Mouse (Mus musculus) CH12.LX (cell line): Measurements from ENCODE around the gene Calml3. TPM values are rescaled to one million over a fixed set of nuclear protein-coding genes. Genes with fewer than 3 reads are reported as not detected.
"Not testable (repeated sequence)": the region's sequence is repeated elsewhere in the genome, so short reads cannot be mapped to it uniquely, and the experiment has no call there.

ENCODE experiments used
- DNase-seq: peaks from one replicate; pipeline ENCODE4 v3.0.0-alpha.2; 2013; ENCODE audit errors: extremely low read depth
- H3K27ac ChIP-seq: 2 replicates; pipeline ENCODE4 v1.5.1; 2012; ENCODE audit warnings: low read depth, mild to moderate bottlenecking, control low read depth, moderate library complexity; ENCODE audit not compliant: insufficient read depth
- H3K27me3 ChIP-seq: replicated peaks from 2 replicates; pipeline ENCODE3; 2012; ENCODE audit warnings: inconsistent platforms
- H3K36me3 ChIP-seq, 2 experiments: replicated peaks in 1 of 2; 2 replicates each; pipeline versions ENCODE3 to v1.6.1; 2012; ENCODE audit warnings: inconsistent platforms in 1 of 2, low read length in 1 of 2, mild to moderate bottlenecking in 1 of 2, mixed read lengths in 1 of 2, moderate library complexity in 1 of 2; ENCODE audit not compliant: control insufficient read depth in 1 of 2, insufficient read depth in 1 of 2
- H3K4me1 ChIP-seq, 2 experiments: 2 replicates each; pipeline ENCODE4 v1.6.1; 2012; ENCODE audit warnings: inconsistent platforms in 1 of 2, moderate library complexity in 1 of 2; ENCODE audit not compliant: insufficient read depth in 2 of 2, control insufficient read depth in 1 of 2
- H3K4me2 ChIP-seq: 2 replicates; pipeline ENCODE4 v1.6.1; 2012; ENCODE audit warnings: low read depth, mild to moderate bottlenecking, control low read depth; ENCODE audit not compliant: poor library complexity, insufficient read depth, severe bottlenecking
- H3K4me3 ChIP-seq, 3 experiments: fragments of 150-350 bp in 1 of 3; sonication (generic) in 1 of 3; replicated peaks in 1 of 3; 2 replicates each; pipeline versions ENCODE3 to v1.5.1; 2011 to 2012; ENCODE audit warnings: low read depth in 2 of 3, low read length in 2 of 3, mild to moderate bottlenecking in 2 of 3, moderate library complexity in 2 of 3, control low read depth in 1 of 3, improper control_type of control experiment in 1 of 3, inconsistent platforms in 1 of 3, mixed read lengths in 1 of 3; ENCODE audit not compliant: poor library complexity in 1 of 3
- H3K79me2 ChIP-seq: replicated peaks from 2 replicates; pipeline ENCODE4 v1.6.1; 2012; ENCODE audit warnings: mild to moderate bottlenecking, moderate library complexity; ENCODE audit not compliant: control insufficient read depth, poor library complexity, insufficient read depth, severe bottlenecking; ENCODE audit errors: extremely low read depth
- H3K9ac ChIP-seq: 2 replicates; pipeline ENCODE4 v1.6.1; 2012; ENCODE audit warnings: low read depth, mild to moderate bottlenecking, control low read depth, moderate library complexity; ENCODE audit not compliant: insufficient read depth
- H3K9me3 ChIP-seq: replicated peaks from 2 replicates; pipeline ENCODE3; 2012; ENCODE audit warnings: low read length, inconsistent platforms, mixed read lengths
- BHLHE40 ChIP-seq: IDR thresholded peaks from 2 replicates; pipeline ENCODE4 v1.6.1; 2011; ENCODE audit warnings: mild to moderate bottlenecking, low read depth, low read length, improper control_type of control experiment
- JUN ChIP-seq: IDR thresholded peaks from 2 replicates; pipeline ENCODE4 v1.6.1; 2011; ENCODE audit warnings: low read depth, mild to moderate bottlenecking, low read length, improper control_type of control experiment, moderate library complexity; ENCODE audit not compliant: insufficient read depth
- JUND ChIP-seq: conservative IDR thresholded peaks from 2 replicates; pipeline ENCODE4 v1.6.1; 2011; ENCODE audit warnings: low read depth, low read length, improper control_type of control experiment
- MAFK ChIP-seq: IDR thresholded peaks from 2 replicates; pipeline ENCODE4 v1.6.1; 2011; ENCODE audit warnings: low read length, improper control_type of control experiment; ENCODE audit not compliant: insufficient replicate concordance
- NRF1 ChIP-seq: IDR thresholded peaks from 2 replicates; pipeline ENCODE4 v1.6.1; 2014; ENCODE audit warnings: low read depth, mild to moderate bottlenecking, inconsistent platforms, low read length, improper control_type of control experiment, moderate library complexity
- PAX5 ChIP-seq: IDR thresholded peaks from 2 replicates; pipeline ENCODE4 v1.6.1; 2012; ENCODE audit warnings: low read length, inconsistent platforms, mixed read lengths
- SIN3A ChIP-seq: IDR thresholded peaks from 2 replicates; pipeline ENCODE4 v1.6.1; 2012; ENCODE audit warnings: low read length, improper control_type of control experiment, inconsistent platforms
- SMC3 ChIP-seq: IDR thresholded peaks from 2 replicates; pipeline ENCODE4 v1.6.1; 2011; ENCODE audit warnings: low read depth, low read length, improper control_type of control experiment
- TBP ChIP-seq: conservative IDR thresholded peaks from 2 replicates; pipeline ENCODE4 v1.6.1; 2011; ENCODE audit warnings: low read depth, low read length, improper control_type of control experiment
- USF1 ChIP-seq: IDR thresholded peaks from 2 replicates; pipeline ENCODE4 v1.6.1; 2014; ENCODE audit warnings: low read depth, mild to moderate bottlenecking, inconsistent platforms, low read length, improper control_type of control experiment
- ZC3H11A ChIP-seq: IDR thresholded peaks from 2 replicates; pipeline ENCODE4 v1.6.1; 2012; ENCODE audit warnings: low read depth, mild to moderate bottlenecking, inconsistent platforms, low read length, improper control_type of control experiment
- dilution Hi-C: fragments of 300-500 bp; cut with MboI; formaldehyde crosslinking; loops from 2 replicates; pipeline ENCODE4 v1.14.3; 2020; ENCODE audit warnings: low sequenced_read_pairs; ENCODE audit not compliant: extremely low pct_unique_long_range_greater_than_20kb, extremely low pct_ligation_motif_present
- in situ Hi-C: fragments of 300-500 bp; cut with MboI; formaldehyde crosslinking; loops from 3 replicates; pipeline ENCODE4 v1.14.3; 2019; ENCODE audit warnings: low sequenced_read_pairs, low pct_ligation_motif_present, low pct_unique_long_range_greater_than_20kb, mixed read lengths
- polyA plus RNA-seq: library from polyadenylated mRNA; unstranded; fragments of >175 nt; gene quantifications from 2 replicates; pipeline ENCODE4 v1.2.1, GENCODE M21; 2012; ENCODE audit warnings: low read depth; ENCODE audit not compliant: insufficient read length
- total RNA-seq, 2 experiments: library from RNA; depleted of rRNA; stranded (reverse); fragments of 300-350 nt in 1 of 2; fragments of >200 nt in 1 of 2; gene quantifications; 2 replicates each; pipeline ENCODE4 v1.2.3; 2012 to 2014

Calml3 gene
- total and polyA plus RNA-seq, 3 experiments, result not detected

GRCm38 (mm10) chr13:3833644-3834043, 29.5 kb upstream of the Calml3 start:
- H3K27ac ChIP-seq, H3K79me2 ChIP-seq, H3K9me3 ChIP-seq, H3K36me3 ChIP-seq, dilution Hi-C loops, DNase-seq, in situ Hi-C loops, H3K4me2 ChIP-seq, H3K27me3 ChIP-seq, H3K4me3 ChIP-seq, H3K9ac ChIP-seq: not testable (repeated sequence)
- H3K4me1 ChIP-seq, result peaks cover 0 to 13% of the 10 kb centered on the region in 2 experiments; a peak in 2 of 4 replicates

GRCm38 (mm10) chr13:3832450-3832849, 28.3 kb upstream of the Calml3 start:
- in situ Hi-C loops (no loop called here), dilution Hi-C loops (no loop called here)
- Histone ChIP-seq H3K9ac (no peak overlapping the region), H3K9me3 (no peaks in the 10 kb centered on the region), H3K79me2 (no peaks in the 10 kb centered on the region), H3K36me3 (no peaks in the 10 kb centered on the region), H3K4me2 (no peak overlapping the region), H3K4me1 (peaks cover 0 to 6% of the 10 kb centered on the region in 2 experiments; a peak in 1 of 4 replicates), H3K27ac (no peak overlapping the region), H3K4me3 (no peak overlapping the region), H3K27me3 (no peaks in the 10 kb centered on the region)
- TF ChIP-seq JUN (no peak), NRF1 (no peak), SIN3A (no peak), JUND (no peak)
- no peak for DNase-seq

- Histone ChIP-seq H3K79me2 (no peaks in the 10 kb centered on the region), H3K27ac (no peak overlapping the region), H3K9me3 (no peaks in the 10 kb centered on the region), H3K4me3 (no peak overlapping the region), H3K36me3 (no peaks in the 10 kb centered on the region), H3K27me3 (no peaks in the 10 kb centered on the region), H3K9ac (no peak overlapping the region), H3K4me2 (no peak overlapping the region), H3K4me1 (peaks cover 0 to 4% of the 10 kb centered on the region in 2 experiments; a peak in 1 of 4 replicates)
- TF ChIP-seq SIN3A (no peak), PAX5 (no peak), NRF1 (no peak), JUND (no peak), MAFK (no peak), BHLHE40 (no peak), ZC3H11A (no peak), USF1 (no peak), TBP (no peak), SMC3 (no peak)
- no peak for DNase-seq
- dilution Hi-C loops, result no loop called here
- in situ Hi-C loops, result no loop called here
Measured at GRCm38 (mm10) chr13:3831994-3832393, 27.9 kb upstream of the Calml3 start.
